Mouse (Mus musculus) frontal cortex, postnatal 25 days (tissue): ENCODE data around the gene Pum3.
"Not testable (repeated sequence)": the region's sequence is repeated elsewhere in the genome, so short reads cannot be mapped to it uniquely, and the experiment has no call there.

Experiments used
- DNase-seq, 2 experiments: peaks; one replicate each; pipeline ENCODE4 v3.0.0; 2022; ENCODE audit warnings: low spot score in 2 of 2

The Pum3 gene

GRCm38 (mm10) chr19:27392431-27392830 is 37.2 kb downstream of the Pum3 start:
- no peak for DNase-seq

- DNase-seq, result no peak
Measured at GRCm38 (mm10) chr19:27391344-27391743, 38.3 kb downstream of the Pum3 start.

GRCm38 (mm10) chr19:27389566-27389965 is 40.1 kb downstream of the Pum3 start:
- not testable (repeated sequence) for DNase-seq

GRCm38 (mm10) chr19:27385304-27385703 is 44.3 kb downstream of the Pum3 start:
- DNase-seq, result no peak

- DNase-seq, result no peak
Measured at GRCm38 (mm10) chr19:27383266-27383665, 46.4 kb downstream of the Pum3 start.

- no peak for DNase-seq
Measured at GRCm38 (mm10) chr19:27382131-27382530, 47.5 kb downstream of the Pum3 start.

- no peak for DNase-seq
Measured at GRCm38 (mm10) chr19:27379712-27380401, 49.8 kb downstream of the Pum3 start.

GRCm38 (mm10) chr19:27370784-27371183 is 58.8 kb downstream of the Pum3 start:
- DNase-seq, result no peak

- DNase-seq, result no peak
Measured at GRCm38 (mm10) chr19:27370174-27370573, 59.5 kb downstream of the Pum3 start.

- DNase-seq, result no peak
Measured at GRCm38 (mm10) chr19:27369461-27370135, 60.0 kb downstream of the Pum3 start.

GRCm38 (mm10) chr19:27366113-27366746 is 63.4 kb downstream of the Pum3 start:
- DNase-seq, result no peak

- no peak for DNase-seq
Measured at GRCm38 (mm10) chr19:27364521-27364931, 65.1 kb downstream of the Pum3 start.

GRCm38 (mm10) chr19:27363891-27364290 is 65.7 kb downstream of the Pum3 start:
- DNase-seq, result no peak

- no peak for DNase-seq
Measured at GRCm38 (mm10) chr19:27360381-27360780, 69.2 kb downstream of the Pum3 start.

- DNase-seq, result peak in 1 of 2 experiments; percentile 7
Measured at GRCm38 (mm10) chr19:27351700-27352099, 77.9 kb downstream of the Pum3 start.

- no peak for DNase-seq
Measured at GRCm38 (mm10) chr19:27346501-27346900, 83.1 kb downstream of the Pum3 start.
